Mouse (Mus musculus): ENCODE measurements around the gene Smim23.
A peak's percentile ranks its signal among the peaks of the same experiment; 100 is the strongest.

The Smim23 gene

DNA sequence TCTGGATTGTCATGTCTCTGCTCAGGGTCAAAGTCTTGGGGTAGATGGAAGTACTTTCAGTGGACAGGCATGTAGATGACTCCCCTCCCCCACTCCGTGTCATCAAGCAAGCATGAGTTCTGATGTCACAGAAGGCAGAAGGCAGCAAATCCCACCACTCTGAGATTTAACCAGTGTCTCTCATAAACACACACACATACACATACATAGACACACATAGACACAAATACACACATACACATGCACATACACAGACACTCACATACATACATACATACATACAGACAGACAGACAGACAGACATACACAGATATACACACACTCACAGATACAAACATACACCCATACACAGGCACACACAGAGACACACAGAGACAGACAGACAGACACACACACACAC lies at the start of gene Smim23:
TSS of gene Smim23 (minus strand) at position 101 of the 400 bp plus-strand sequence.
- no peak for DNase-seq (ENCODE audit: low read depth, low spot score)

GRCm38 (mm10) chr11:32868619-32869383 lies 44.4 kb upstream of the Smim23 start:
- no peak for DNase-seq (ENCODE audit: low read depth, low spot score)

GRCm38 (mm10) chr11:32864615-32865014 lies 40.2 kb upstream of the Smim23 start:
- no peak for DNase-seq (ENCODE audit: low read depth, low spot score)

- DNase-seq (ENCODE audit: low read depth, low spot score), result no peak
Measured at GRCm38 (mm10) chr11:32857418-32857879, 33.0 kb upstream of the Smim23 start.

DNA sequence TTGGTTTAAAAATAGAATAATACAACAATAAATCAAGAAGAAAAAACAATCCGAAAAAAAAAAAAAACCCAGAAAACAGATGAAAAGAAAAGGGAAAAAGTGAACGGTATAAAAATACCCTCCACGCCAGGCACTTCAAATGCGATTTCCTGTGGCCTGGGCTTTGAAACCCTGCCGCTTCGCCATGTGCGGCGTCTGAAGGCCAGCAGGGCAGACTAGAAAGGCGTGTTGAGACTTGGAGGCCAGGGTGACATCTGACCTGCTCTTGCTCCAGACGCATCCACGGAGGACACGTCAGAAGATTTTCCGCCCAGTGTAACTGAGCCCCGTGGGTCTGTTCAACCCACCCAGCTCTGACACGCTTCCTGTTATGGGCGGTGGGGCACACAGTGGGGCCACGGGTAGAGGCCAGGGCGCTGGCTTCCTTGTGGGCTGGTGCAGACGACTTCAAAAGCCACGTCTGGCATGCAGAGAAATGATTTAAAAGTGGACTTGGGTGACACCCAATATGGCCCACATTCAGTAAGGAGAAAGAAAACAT lies 22.3 kb upstream of the Smim23 start:
- no peak for DNase-seq (ENCODE audit: low read depth, low spot score)

- DNase-seq (ENCODE audit: low read depth, low spot score), result no peak
Measured at GRCm38 (mm10) chr11:32841169-32841568, 16.8 kb upstream of the Smim23 start.

- no peak for DNase-seq (ENCODE audit: low read depth, low spot score)
Measured at GRCm38 (mm10) chr11:32840256-32840655, 15.9 kb upstream of the Smim23 start.

DNA sequence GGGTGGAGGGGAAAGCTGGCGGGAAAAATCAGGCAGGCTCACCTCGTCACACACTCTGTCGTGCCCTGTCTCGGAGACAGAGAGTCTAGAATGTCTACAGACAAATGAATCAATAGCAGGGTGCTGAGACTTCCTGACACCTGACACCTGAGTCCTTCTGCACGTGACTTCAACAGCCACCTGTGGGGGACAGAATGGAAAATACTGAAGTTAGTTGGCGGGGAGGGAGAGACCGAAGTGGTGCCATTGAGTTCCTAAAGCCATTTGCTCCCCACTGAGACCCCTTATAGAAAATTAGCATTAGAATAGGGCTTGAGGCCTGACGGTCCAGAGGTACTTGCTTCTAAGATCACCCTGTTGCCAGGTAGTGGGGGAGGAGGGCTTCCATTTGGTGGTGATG lies 10.6 kb upstream of the Smim23 start:
- DNase-seq (ENCODE audit: low read depth, low spot score), result peak; percentile 76

GRCm38 (mm10) chr11:32834367-32834918 lies 10.0 kb upstream of the Smim23 start:
- no peak for DNase-seq (ENCODE audit: low read depth, low spot score)

DNA sequence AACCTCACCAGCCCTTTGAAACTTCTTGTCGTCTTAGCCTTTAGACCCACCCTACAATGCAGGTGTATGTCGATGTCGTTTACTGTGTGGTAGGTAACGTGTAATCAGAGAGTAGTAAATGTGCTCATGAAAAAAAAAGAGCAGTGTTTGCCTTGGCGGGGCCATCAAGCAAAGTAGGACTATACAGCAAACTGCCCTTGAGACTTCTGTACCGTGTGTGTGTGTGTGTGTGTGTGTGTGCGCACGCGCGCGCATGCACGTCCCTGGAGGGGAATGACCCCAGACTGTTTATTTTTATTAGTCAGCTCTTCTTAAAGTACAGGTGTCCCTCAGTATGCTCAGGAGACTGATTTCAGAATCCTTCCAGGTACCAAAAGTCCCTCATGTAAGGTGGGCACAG lies 6.8 kb downstream of the Smim23 start:
- no peak for DNase-seq (ENCODE audit: low read depth, low spot score)

DNA sequence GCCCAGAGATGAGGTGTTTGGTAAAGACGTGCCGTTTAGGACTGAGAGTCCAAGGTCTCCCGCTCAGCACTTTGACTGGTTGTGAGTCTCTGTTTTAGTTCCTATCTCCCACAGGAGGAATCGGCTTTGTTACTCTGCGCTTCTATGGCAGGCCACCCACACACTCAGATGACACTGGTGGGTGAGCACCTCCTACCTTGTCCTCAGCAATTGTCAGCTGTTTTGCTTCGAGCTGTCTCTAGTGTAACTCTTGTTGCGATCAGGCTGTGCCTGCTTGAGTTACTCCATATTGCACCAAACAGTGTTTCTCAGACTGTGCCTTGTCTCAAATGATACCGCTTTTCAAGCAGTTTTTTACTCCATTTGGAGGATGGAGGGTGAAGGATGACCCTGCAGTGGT lies 10.1 kb downstream of the Smim23 start:
- DNase-seq (ENCODE audit: low read depth, low spot score), result no peak

DNA sequence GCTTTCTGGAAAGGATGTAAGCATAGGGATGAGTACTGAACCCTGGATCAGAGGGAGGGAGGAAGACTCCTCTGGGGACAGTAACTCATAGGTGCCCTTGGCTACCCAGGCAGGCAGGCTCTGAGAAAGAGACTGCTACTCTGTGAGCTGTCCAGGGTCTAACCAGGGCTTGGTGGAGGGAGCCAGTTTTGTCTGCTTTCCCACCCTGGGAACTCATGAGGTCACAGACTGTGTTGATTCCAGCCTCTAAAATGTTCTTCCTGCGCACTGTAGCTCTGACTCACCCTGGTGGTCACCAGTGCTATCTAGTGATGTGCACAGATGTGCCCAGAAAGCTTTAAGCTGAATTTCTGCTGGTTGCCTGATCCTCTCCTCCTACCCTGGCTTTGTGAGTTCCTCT lies 15.3 kb downstream of the Smim23 start:
- no peak for DNase-seq (ENCODE audit: low read depth, low spot score)

DNA sequence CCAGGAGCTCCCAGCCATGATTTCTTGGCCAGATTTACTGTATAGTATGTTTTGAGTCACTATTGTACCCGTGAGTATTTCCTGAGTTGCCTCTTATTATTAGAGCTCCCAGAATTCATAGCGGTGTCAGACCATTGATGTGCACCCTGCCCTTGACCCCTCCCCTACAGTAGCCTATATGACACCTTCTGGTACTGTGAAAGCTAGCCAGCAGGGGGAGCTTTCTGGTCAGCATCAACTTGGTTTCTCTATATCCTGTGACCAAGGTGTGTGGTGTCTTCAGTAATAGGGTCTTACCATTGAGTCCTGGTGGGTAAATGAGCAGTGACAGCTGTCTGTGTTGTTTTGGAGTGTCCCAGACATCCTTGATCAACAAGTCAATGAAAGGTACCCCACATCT lies 18.4 kb downstream of the Smim23 start:
- peak; percentile 71 for DNase-seq (ENCODE audit: low read depth, low spot score)

DNA sequence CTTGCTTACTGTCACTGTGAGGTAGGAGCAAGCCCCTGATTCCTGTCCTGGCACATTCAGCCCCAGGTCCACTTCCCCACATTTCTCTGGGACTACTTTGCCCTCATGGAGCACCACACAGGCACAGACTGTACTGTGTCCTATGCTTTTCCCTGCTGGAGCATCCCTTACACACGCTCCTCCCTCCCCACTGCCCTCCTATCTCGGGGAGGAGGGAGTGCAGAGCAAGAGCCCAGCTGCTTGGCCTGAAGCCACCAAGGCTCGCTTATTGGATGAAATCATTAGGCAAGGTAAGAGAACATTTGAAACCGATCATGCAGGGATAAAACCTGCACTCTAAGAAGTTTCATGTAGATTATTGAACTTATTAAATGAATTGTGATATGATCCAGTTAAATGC lies 20.7 kb downstream of the Smim23 start:
- DNase-seq (ENCODE audit: low read depth, low spot score), result no peak

- DNase-seq (ENCODE audit: low read depth, low spot score), result no peak
Measured at GRCm38 (mm10) chr11:32801715-32802114, 22.7 kb downstream of the Smim23 start.

DNA sequence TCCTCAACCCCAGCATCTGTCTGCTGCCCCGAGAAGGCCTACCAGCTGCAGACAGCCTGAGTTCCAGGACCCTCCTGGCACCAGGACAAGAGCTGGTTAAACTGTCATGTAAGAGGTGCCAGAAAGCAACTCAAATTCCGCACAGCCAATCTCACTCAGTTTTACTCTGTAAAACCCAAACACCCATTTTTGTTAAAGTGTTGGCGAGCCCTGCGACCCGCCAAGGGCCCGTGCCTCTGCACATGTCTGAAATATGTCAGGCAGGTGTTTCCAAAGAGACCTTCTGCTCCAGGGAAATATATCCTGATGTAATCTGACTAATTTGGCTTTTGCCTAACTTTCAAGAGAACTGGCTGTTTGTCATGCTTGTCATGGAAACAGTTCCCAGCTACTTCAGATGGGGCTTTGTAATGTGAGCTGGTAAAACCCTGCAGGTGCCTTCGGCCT lies 23.5 kb downstream of the Smim23 start:
- DNase-seq (ENCODE audit: low read depth, low spot score), result no peak

GRCm38 (mm10) chr11:32798445-32798844 lies 26.0 kb downstream of the Smim23 start:
- DNase-seq (ENCODE audit: low read depth, low spot score), result no peak

DNA sequence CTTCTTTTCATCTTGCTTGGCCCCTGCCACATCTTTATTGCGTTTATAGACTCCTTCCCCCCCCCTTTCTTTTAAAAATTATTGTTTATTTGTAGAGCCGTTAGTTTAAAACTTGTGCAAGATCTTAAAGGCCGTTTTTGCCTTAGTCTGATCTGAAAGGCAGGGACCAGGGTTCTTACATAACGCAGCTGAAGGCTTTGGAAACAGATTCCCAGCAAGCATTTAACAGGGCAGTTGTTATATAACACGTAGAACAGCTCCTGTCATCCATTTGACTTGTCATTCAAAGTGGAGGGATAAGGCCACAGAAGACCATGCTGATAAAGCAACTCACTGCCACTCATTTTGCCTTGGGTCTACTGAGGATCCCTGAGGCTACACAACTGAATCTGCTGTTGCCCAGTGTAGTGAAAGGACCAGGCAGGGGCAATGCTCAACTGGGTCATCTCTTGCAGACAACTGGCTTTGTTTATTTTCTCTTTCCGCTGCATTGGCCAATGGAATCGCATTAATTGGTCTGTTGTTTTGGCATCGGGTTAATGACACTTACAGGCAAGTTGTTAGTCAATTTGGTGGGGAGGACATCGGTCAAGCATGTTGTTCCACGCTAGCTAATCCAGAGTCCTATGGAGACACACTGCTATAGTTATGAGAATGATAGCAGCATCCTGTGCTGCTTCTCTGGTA lies 29.5 kb downstream of the Smim23 start:
- DNase-seq (ENCODE audit: low read depth, low spot score), result no peak

DNA sequence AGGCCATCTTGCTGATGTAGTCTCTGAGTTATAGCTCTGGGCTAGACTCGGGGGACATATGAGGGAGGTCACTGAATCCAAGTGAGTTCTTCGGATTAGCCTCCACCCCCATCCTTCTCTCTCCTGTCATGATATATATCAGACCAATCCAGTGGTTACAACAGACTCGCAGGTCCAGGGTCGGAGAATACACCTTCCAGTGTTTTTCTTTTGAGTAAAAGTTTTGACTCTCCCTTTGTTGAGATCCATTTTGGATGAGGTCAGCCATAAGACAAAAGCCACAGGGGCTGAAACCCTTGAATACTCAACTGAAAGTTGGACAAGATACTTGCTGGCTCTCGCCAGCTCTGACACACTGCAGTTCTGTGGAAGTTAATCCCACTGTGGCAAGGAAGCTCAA lies 38.2 kb downstream of the Smim23 start:
- DNase-seq (ENCODE audit: low read depth, low spot score), result no peak

GRCm38 (mm10) chr11:32785591-32786147 lies 38.7 kb downstream of the Smim23 start:
- no peak for DNase-seq (ENCODE audit: low read depth, low spot score)

DNA sequence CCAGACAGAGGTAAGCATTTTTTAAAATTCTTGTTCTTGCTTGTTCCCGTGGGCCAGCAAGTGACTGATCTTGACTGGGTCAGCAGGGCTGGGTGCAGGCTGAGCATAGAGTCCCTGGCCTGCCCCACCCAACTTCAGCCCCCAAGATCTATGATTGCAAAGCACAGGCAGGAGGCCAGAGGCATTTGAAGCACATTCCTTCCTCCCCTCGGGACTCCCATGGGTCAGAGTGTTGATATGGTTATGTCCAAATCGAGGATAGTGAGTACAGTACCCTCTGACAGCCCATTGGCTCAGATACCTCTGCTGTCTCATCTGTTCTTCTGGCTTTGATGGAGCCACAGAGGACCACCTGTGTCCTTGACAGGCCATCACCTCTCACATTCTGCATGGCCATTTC lies 41.7 kb downstream of the Smim23 start:
- DNase-seq (ENCODE audit: low read depth, low spot score), result no peak
